Mouse (Mus musculus) heart, embryonic 16.5 days (tissue): ENCODE measurements around the gene Rcn3. TPM values are rescaled to one million over a fixed set of nuclear protein-coding genes. Genes with fewer than 3 reads are reported as not detected.
"Not testable (repeated sequence)": the region's sequence is repeated elsewhere in the genome, so short reads cannot be mapped to it uniquely, and the experiment has no call there.

Experiments used
- ATAC-seq: fragments of 200-750 bp; cut with Nextera tagmentation; replicated peaks from 2 replicates; pipeline ENCODE4 v1.8.0; 2017; ENCODE audit warnings: moderate number of reproducible peaks; ENCODE audit not compliant: insufficient read depth, low FRiP score; ENCODE audit errors: extremely low read depth
- H3K27ac ChIP-seq: fragments of 300-500 bp; sonication (generic); 2 replicates; pipeline ENCODE4 v1.5.1; 2014; ENCODE audit warnings: mild to moderate bottlenecking, low read length, control low read depth, moderate library complexity
- H3K27me3 ChIP-seq: fragments of 300-500 bp; sonication (generic); 2 replicates; pipeline ENCODE4 v1.6.1; 2014; ENCODE audit warnings: low read length, mixed read lengths; ENCODE audit not compliant: control insufficient read depth, insufficient read depth
- H3K36me3 ChIP-seq: fragments of 300-500 bp; sonication (generic); 2 replicates; pipeline ENCODE4 v1.6.1; 2014; ENCODE audit not compliant: control insufficient read depth, insufficient read depth
- H3K4me1 ChIP-seq: fragments of 300-500 bp; sonication (generic); 2 replicates; pipeline ENCODE4 v1.6.1; 2014; ENCODE audit warnings: low read length, mixed read lengths; ENCODE audit not compliant: control insufficient read depth, insufficient read depth
- H3K4me2 ChIP-seq: fragments of 300-500 bp; sonication (generic); 2 replicates; pipeline ENCODE4 v1.6.1; 2014; ENCODE audit warnings: low read depth, mild to moderate bottlenecking, control low read depth, low read length
- H3K4me3 ChIP-seq: fragments of 300-500 bp; sonication (generic); 2 replicates; pipeline ENCODE4 v1.5.1; 2014; ENCODE audit warnings: mild to moderate bottlenecking, control low read depth, low read length
- H3K9ac ChIP-seq: fragments of 300-500 bp; sonication (generic); 2 replicates; pipeline ENCODE4 v1.6.1; 2014; ENCODE audit warnings: low read length, control low read depth
- H3K9me3 ChIP-seq: fragments of 300-500 bp; sonication (generic); replicated peaks from 2 replicates; pipeline ENCODE4 v1.6.1; 2016; ENCODE audit warnings: low read length; ENCODE audit not compliant: control insufficient read depth
- WGBS: fragments of 180-500 bp; shearing (Covaris S2); extraction: QIAGEN DNeasy Blood & Tissue Kit; methylation state at CpG from one replicate; pipeline ENCODE4 v1.1.7; 2014; 5-methylcytosine and 5-hydroxymethylcytosine counted together
- polyA plus RNA-seq: library from polyadenylated mRNA; unstranded; fragments of >200 nt; fragmentation: Nextera tagmentation; extraction: Ambion mirVana; gene quantifications from 2 replicates; pipeline ENCODE4 v1.2.1, GENCODE M21; 2015

Rcn3 gene
- polyA plus RNA-seq, 1 experiment from 2014 or later: 207 TPM

GRCm38 (mm10) chr7:45104941-45105340 is 12.9 kb upstream of the Rcn3 start:
- no peaks in the 10 kb centered on the region for H3K27me3 ChIP-seq
- no peak overlapping the region for H3K9ac ChIP-seq
- no peaks in the 10 kb centered on the region for H3K9me3 ChIP-seq
- peaks cover 16% of the 10 kb centered on the region for H3K4me1 ChIP-seq
- no peak overlapping the region for H3K27ac ChIP-seq
- H3K36me3 ChIP-seq: no peaks in the 10 kb centered on the region
- WGBS: 62% methylated on average over 5 of the region's 5 CpGs
- no peak for ATAC-seq
- H3K4me2 ChIP-seq: no peak overlapping the region
- H3K4me3 ChIP-seq: no peak overlapping the region

- Histone ChIP-seq H3K4me3 (peak within 1 kb of the TSS; percentile 47), H3K4me2 (peak within 1 kb of the TSS; percentile 58), H3K4me1 (peaks cover 16% of the 10 kb centered on the region), H3K9me3 (no peaks in the 10 kb centered on the region), H3K27ac (peak within 1 kb of the TSS; percentile 89), H3K9ac (peak within 1 kb of the TSS; percentile 73), H3K27me3 (no peaks in the 10 kb centered on the region), H3K36me3 (no peaks in the 10 kb centered on the region)
- ATAC-seq: peak; percentile 97
- WGBS: 17% methylated on average over 7 of the region's 7 CpGs
These were observed 11.7 kb upstream of the Rcn3 start, which contains the start of gene Fcgrt for GRCm38 (mm10) chr7:45103652-45104180. TSS of gene Fcgrt (minus strand) at chr7:45103851.

- H3K27me3 ChIP-seq: no peaks in the 10 kb centered on the region
- H3K9ac ChIP-seq: peak overlapping the region; percentile 73
- peak overlapping the region; percentile 58 for H3K4me2 ChIP-seq
- 70% methylated on average over 9 of the region's 9 CpGs for WGBS
- peak overlapping the region; percentile 47 for H3K4me3 ChIP-seq
- no peaks in the 10 kb centered on the region for H3K9me3 ChIP-seq
- H3K27ac ChIP-seq: peak overlapping the region; percentile 89
- H3K36me3 ChIP-seq: no peaks in the 10 kb centered on the region
- peaks cover 16% of the 10 kb centered on the region for H3K4me1 ChIP-seq
- ATAC-seq: no peak
These were observed 11.0 kb upstream of the Rcn3 start for GRCm38 (mm10) chr7:45102940-45103585.

- ATAC-seq: no peak
- Histone ChIP-seq H3K4me1 (peaks cover 16% of the 10 kb centered on the region), H3K27me3 (no peaks in the 10 kb centered on the region), H3K4me3 (peak overlapping the region; percentile 47), H3K27ac (no peak overlapping the region), H3K9ac (peak overlapping the region; percentile 73; the same call in 1 of the 2 replicates), H3K4me2 (peak overlapping the region; percentile 58), H3K36me3 (no peaks in the 10 kb centered on the region), H3K9me3 (no peaks in the 10 kb centered on the region)
- WGBS: 80% methylated on average over 11 of the region's 11 CpGs
These were observed 10.4 kb upstream of the Rcn3 start for GRCm38 (mm10) chr7:45102441-45102840.

- H3K27me3 ChIP-seq: no peaks in the 10 kb centered on the region
- H3K9me3 ChIP-seq: no peaks in the 10 kb centered on the region
- WGBS: 88% methylated on average over 6 of the region's 6 CpGs
- no peak overlapping the region for H3K4me2 ChIP-seq
- no peak overlapping the region for H3K27ac ChIP-seq
- H3K36me3 ChIP-seq: no peaks in the 10 kb centered on the region
- H3K9ac ChIP-seq: no peak overlapping the region
- no peak overlapping the region for H3K4me3 ChIP-seq
- H3K4me1 ChIP-seq: peaks cover 16% of the 10 kb centered on the region
- ATAC-seq: no peak
These were observed 8.0 kb upstream of the Rcn3 start for GRCm38 (mm10) chr7:45100046-45100445.

GRCm38 (mm10) chr7:45098541-45099240 is 6.7 kb upstream of the Rcn3 start:
- Histone ChIP-seq H3K9me3 (no peaks in the 10 kb centered on the region), H3K9ac (no peak overlapping the region), H3K4me1 (peaks cover 9% of the 10 kb centered on the region; the same call in 1 of the 2 replicates), H3K36me3 (no peaks in the 10 kb centered on the region), H3K27ac (no peak overlapping the region), H3K4me2 (no peak overlapping the region), H3K27me3 (no peaks in the 10 kb centered on the region), H3K4me3 (no peak overlapping the region)
- no peak for ATAC-seq
- WGBS: 84% methylated on average over 8 of the region's 8 CpGs

- H3K4me2 ChIP-seq: no peak overlapping the region
- WGBS: 52% methylated on average over 6 of the region's 6 CpGs
- ATAC-seq: no peak
- H3K4me1 ChIP-seq: peaks cover 9% of the 10 kb centered on the region
- H3K27me3 ChIP-seq: no peaks in the 10 kb centered on the region
- no peaks in the 10 kb centered on the region for H3K9me3 ChIP-seq
- no peak overlapping the region for H3K9ac ChIP-seq
- H3K27ac ChIP-seq: no peak overlapping the region; the same call in 1 of the 2 replicates
- H3K4me3 ChIP-seq: no peak overlapping the region
- no peaks in the 10 kb centered on the region for H3K36me3 ChIP-seq
These were observed 5.5 kb upstream of the Rcn3 start for GRCm38 (mm10) chr7:45097479-45097878.

GRCm38 (mm10) chr7:45095965-45096364 is 3.9 kb upstream of the Rcn3 start:
- H3K27me3 ChIP-seq, H3K4me1 ChIP-seq, ATAC-seq, H3K27ac ChIP-seq, H3K4me2 ChIP-seq, H3K4me3 ChIP-seq, H3K9ac ChIP-seq, H3K9me3 ChIP-seq, H3K36me3 ChIP-seq: not testable (repeated sequence)
- WGBS: 93% methylated on average over 14 of the region's 14 CpGs

- H3K36me3 ChIP-seq: no peaks in the 10 kb centered on the region
- peaks cover 13% of the 10 kb centered on the region for H3K4me1 ChIP-seq
- H3K4me3 ChIP-seq: no peak overlapping the region
- H3K9me3 ChIP-seq: no peaks in the 10 kb centered on the region
- no peak overlapping the region for H3K9ac ChIP-seq
- ATAC-seq: no peak
- H3K27ac ChIP-seq: no peak overlapping the region
- no peaks in the 10 kb centered on the region for H3K27me3 ChIP-seq
- H3K4me2 ChIP-seq: no peak overlapping the region
- 70% methylated on average over 6 of the region's 6 CpGs for WGBS
These were observed 3.3 kb upstream of the Rcn3 start for GRCm38 (mm10) chr7:45095367-45095766.
